Mouse (Mus musculus) right cerebral cortex, adult 2 months (tissue): ENCODE data around the gene Dok5.

Experiments used
- DNase-seq, 2 experiments: peaks; one replicate each; pipeline ENCODE4 v3.0.0; 2021 to 2022; ENCODE audit warnings: low spot score in 2 of 2

Dok5 gene

DNA sequence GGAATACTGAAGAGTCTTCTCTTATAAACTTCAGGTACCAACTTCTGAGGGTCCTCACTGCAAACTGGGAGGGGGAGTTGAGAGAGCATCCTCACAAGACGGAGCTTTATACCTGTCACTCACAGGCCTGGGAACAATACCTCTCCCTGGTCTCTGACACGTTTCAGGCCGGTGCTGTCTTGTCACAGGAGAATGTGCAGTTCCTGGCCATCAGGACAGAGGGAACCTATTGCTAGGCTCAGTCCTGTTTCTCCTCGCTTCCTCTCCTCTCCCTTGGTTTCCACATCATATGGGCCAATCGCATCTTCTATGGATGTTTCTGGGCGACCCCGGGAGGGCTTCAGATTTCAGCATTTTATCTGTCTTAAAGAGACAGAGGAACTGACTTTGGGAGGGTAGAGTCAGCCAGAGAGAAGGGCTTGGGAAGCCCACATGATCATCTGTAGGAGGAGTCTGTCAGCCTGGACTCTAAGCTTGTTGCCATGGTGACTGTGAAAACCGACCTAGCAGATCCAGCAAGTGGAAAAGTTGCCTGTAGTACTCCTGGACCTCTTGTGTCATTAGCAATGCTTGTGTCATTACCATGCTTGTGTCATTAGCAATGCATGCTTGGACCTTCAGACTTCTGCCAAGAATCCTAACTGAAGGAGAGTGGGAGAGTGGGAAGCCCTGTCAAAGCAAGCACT lies 59.9 kb downstream of the Dok5 start:
- no peak for DNase-seq

DNA sequence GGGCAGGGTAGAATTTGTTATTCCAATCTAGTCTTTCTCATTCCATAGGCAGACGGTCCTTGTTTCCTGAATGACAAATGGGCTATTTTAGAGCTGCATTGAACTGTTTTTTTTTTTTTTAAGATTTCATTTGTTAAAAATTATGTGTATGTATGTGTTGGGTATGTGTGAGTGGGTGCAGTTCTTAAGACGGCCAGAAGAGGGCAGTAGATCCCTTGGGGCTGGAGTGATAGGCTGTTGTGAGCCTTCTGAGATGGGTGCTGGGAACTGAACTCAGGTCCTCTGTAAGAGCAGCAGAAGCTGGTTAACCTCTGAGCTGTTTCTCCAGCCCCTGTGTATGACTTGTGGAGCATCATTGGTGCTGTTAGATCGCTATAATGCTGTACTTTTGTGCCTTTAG lies 63.6 kb downstream of the Dok5 start:
- DNase-seq: no peak

DNA sequence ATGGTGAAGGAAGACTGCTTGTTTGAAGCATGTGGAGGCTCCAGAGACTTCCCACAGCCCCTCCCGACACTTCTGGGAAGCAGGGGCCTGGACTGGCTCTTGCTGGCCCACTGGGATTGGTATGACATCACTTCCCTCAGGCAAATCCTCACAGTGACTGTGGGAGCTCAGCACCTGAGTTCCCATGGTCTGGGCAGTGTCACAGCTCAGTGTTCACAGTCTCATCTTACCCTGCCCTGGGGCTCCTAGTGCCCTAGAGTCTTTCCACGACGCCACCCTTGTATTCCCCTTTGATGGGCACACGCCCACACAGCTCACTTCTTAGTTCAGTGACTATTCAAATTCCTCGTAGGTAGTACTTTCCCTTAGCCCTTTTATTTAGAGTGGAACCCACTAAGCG lies 71.4 kb downstream of the Dok5 start:
- DNase-seq: no peak

DNA sequence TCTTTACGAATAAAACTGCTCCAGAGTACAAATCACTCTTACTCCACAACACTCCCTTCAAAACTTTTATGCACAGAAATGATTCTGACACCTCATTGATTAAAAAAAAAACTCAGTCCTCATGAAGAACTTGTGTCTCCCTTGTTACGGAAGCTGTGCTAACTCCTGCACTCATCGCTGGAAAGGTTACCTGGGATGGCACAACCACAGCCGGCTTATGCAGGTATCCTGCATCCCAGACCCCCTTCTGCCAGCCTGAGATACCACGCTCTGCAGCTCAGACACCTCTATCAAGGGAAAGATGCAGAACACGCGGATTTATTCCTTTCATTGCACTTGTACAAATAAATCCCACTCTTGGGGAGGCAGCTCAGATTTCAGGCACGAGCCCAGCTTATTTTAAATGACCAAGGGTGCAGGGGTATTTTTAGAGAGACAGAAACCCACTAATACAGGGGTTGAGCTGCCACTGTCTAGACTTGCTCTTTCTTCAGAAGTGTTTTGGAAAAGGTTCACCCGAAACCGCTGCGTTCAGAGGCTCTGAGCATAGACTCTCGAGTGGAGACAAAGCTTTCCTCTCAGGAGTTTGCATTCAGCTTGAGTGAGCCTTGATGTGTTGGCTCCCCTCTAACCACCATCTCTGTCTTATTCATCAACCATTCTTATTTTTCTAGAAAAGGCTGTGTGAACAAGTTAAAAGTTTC lies 76.1 kb downstream of the Dok5 start:
- DNase-seq: no peak

DNA sequence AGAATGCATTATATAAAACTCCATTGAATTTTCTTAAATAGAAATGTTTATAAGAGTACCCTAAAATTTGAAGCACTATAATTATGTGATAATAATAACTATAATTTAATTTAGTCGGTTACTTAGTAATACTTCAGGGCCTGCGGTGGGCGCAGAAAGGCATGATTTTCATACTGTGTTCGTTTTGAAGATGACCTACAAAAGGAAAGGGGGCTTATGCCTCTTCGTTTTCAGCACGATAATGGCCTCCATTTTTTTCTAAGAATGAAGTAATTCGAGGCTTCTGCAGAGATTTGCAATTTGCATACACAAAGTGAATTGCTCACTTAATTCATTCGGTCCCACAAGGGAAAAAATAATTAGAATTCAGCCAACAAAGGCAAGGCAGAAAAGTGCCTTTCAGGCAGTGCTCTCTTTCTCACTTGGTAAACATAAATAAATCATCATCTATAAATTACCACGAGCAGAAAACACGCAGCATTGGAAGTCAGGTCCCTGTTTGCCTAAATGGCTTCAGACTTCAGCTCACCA lies 76.7 kb downstream of the Dok5 start:
- DNase-seq: no peak

DNA sequence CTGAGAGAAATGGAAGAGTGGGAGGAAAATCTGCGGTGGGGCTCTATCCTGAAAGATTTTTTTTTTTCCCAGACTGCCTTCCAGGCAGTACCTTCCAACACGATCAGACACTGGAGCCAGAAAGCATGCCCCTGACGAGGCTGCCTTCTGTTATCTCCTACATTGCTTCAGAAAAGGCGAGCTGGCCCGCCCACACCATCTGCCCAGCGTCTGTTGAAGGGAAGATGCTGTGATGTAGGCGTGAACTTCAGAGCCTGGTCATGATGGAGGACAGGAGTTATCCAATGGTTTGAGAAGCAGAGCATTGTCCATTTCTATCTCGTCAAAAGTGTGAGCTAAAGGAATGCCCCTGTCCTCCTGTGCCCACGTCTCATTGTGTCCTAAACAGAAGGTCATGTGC lies 79.7 kb downstream of the Dok5 start:
- peak; percentile 64 to 66 for DNase-seq

DNA sequence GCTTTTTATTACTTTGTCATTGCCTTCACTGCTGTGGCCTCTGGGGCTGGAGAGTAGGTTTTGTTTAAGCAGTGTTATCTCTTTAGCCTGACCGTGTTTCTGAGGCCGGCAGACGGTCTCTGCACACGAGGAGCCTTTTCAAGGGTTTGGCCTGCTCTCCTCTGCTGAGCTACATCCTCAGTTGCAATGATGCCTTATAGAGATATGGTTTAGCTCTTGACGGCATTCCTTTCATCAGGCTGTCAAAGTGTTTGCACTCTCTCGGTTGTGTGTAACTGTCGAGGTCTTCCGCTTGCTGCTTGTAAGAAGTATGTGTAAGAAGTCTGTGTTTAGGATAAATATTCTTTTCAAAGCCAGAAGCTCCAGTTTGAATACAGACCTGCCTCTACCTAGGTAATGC lies 84.7 kb downstream of the Dok5 start:
- no peak for DNase-seq

DNA sequence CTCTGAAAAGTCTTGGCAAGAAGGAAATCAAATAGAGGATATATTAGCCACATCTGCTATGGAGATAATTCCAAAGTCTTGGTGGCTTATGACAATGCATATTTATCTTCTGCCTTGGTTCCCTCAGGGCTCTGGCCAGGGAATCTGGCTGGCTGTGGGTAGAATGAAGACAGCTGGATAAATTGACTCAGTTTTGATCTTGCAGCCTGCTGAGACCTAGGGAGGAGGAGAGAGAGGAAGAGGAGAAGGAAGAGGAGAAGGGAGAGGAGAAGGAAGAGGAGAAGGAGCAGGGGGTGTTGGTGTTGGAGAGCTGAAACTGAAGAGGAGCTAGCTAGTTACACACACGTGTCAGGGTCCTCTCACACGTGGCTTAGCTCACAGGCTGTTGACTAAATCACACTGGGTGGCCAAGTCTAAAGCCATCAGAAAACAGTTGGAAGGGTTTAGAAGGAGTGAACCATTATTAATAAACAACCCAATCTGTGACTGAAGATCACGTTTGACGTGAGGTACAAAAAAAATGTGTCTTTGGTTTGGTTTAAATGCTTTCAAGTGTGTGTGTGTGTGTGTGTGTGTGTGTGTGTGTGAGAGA lies 85.6 kb downstream of the Dok5 start:
- no peak for DNase-seq

DNA sequence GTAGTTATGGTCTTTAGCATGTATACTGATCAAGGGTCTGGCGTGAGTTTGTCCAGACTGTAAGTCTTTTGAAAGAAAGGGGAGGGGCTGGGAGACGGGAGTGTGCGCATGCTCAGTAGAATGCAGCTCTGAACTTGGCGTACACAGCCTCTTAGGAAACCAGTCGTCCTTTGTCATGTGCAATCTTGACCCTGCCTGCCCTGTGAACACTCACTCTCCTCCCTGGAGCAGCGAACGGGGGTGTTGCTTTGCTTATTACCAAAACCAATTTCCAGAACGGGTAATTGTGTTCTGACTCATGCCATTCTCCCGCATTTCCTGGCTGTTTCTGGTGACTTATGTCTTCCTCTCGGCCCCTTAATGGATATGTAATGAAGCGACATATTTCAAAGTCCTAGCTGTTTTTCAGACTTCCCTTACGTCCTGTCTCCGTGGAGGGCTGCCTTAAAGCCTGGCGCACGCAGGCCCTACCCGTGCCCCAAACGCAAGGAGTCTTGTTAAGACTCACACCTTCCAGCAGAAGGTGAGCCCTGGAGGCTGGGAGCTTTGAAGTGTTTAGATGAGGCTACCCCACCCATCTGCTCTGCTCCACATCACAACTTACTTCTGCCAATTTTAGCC lies 95.3 kb downstream of the Dok5 start:
- no peak for DNase-seq

DNA sequence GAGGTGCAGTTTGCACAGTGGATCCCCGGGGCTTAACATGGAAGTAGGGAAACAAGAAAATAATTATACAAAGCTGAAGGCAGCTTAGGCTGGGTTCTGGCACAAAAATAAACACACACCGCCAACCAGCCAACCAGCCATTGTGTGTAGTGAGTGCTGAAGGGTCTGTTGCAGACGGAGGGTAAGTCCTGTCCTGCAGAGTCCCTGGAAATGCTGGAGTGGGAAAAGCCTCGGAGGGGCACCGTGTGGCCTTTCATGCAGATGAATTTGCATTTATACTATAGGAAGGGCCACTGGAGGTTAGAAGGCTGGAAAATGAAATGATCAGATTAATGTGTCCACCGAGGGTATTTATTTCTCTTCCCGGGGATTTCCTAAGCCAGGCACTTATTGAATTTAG lies 97.2 kb downstream of the Dok5 start:
- no peak for DNase-seq

DNA sequence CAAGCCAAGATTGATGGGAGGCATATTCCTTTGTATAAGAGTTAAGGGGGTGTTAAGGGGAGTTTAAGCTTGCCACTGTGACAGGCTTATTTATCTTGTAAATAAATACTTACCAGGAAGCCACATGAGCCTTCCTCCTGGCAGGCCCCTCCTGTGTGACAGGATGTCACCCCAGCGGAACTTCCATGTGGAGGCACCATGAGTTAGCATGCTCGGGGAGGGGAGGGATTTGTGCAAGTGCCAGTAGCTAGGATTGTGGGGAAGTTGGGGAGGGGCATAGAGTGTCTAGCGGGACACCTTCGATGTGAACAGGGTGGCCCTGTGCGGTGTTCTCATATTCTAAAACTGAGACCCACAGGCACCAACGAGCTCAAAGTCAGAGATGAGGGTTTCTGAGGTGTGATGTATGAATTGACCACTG lies 97.6 kb downstream of the Dok5 start:
- DNase-seq: no peak

DNA sequence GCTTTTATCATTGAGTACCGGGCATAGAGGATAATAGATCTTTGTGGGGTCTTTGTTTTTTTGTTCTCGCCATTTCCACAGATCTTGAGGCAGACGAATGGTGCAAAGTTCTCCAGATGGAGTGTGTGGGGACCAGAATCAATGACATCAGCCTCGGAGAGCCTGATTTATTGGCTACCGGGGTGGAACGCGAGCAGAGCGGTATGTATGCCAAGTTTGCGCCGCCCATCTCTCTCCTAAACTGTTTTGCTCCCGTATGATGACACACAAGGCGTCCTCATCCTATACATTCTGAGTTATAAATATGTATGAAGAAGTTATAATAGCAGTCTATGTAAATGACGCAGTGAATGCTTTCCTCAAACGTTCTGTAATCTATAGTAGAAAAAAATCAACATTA lies 98.4 kb downstream of the Dok5 start:
- DNase-seq: peak in 1 of 2 experiments; percentile 46

DNA sequence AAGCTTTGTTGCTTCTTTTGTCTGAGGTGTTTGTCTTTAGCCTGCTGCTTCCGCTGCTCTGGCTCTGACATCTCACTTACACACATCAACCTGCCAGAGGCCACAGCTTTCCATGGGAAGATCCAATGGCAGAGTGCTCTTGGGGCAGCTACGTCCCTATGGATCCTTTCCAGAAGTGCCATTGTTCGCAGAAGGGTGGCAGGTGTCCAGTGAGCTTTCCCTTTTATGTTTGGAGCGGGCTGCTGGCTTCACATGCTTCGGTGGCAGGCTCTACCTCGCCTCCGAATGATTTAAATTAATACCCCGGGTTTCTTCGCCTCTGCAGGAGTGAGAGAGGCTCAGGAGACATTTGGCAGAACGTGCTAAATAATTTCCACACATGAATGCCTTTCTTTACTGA lies 105.3 kb downstream of the Dok5 start:
- no peak for DNase-seq

DNA sequence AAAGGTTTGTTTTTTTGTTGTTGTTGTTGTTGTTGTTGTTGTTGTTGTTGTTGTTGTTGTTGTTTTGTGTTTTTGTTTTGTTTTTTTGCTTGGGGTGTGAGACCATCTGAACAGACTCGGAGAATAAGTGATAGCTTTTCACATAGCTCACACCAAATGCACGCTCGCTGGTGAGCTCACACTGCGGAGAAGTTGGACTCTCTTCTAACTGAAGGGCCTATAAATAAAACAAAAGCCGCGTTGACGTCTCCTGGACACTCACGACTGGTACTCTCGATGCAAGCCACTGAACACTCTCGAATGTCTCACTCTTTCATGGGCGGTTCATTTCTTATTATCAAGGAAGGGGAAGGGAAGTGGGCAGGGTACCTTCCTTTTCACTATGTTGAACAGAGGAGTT lies 105.8 kb downstream of the Dok5 start:
- DNase-seq: no peak

DNA sequence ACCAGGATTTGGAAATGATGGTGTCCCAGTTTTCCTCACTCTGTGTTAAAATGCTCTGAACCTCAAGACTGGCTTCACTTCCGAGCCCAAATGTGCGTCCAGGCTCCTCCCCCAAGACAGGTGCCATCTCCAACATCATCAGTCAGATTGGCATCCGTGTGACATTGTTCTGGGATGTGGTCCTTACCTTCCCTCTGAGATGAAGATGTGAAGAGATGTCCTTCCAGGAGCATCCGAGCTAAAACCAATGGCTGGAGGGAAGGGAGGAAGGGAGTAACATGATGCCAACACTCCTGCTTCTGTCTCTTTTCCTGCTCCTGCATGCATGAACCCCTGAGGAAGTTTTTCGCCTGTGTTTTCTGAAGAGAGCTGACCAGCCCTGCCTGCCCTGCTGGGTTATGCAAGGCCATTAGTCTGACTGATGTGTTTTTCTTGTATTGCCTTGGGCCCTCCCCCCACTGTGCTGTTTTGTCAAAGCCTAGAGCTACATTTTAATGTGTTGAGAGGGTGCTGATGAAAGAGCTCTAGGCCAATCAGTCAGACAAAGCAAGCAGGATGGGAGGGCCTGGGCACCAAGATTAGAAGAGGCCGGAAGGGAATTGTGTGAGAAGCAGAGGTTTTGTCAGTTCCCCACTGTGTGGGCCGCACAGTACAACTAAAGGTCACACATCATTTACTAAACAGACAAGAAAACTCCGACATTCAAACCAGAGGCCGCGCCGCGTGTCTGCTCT lies 106.4 kb downstream of the Dok5 start:
- no peak for DNase-seq

DNA sequence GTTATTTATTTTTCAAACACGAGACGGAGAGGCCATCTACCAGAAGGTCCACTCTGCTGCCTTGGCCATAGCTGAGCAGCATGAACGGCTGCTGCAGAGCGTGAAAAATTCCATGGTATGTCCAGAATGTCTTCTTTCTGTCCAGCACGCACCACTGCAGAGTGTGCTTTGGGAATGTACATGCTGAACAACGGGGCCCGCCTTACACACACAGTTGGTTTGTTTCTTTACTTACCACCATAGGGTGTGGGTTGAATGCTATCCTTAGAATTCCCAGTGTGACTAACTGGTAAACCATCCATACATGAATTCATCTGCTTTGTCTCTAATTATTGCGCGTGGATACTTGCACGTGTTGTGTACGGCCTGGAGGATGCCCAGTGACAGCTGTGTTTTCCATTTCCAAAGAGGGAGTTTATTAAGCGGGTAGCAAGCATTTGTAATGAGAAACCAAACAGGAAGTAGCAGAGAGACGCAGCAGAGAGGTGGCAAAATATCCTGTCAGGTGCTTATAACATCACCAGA lies 109.9 kb downstream of the Dok5 start:
- no peak for DNase-seq

DNA sequence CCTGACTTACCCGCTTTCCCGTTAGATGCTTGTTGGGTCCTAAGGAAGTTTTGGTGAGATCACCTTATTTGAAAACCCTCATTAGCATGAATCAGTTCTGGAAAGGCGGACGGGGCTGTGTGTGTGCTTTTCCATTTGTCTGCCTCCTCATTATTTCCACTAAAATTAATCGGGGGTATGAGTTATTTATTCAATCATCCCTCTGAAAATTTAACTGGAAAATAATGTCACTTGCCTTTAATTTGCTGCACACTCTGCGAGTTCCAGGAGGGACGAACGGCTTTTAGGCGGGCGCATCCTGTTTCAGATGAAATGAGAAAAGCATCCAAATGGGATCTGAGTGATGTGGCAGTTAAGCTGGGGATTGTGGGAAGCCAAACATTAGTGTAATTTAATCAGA lies 113.9 kb downstream of the Dok5 start:
- no peak for DNase-seq

DNA sequence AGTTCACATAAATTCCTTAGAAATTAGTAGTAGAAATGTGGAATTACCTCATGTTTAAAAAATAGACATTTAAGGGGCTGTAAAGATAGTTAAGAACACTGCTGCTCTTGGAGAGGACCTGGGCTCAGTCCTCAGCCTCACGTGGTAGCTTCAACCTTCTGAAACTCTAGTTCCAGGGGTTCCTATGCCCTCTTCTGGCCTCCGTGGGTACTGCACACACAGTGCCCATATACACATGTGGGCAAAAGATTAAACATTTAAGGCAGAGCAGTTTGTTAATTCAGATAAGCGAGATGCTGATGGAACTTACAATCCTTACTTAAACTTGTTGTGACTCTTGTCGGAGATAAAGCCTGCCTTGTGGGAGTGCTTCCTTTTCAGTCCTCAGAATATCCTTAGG lies 118.5 kb downstream of the Dok5 start:
- DNase-seq: no peak

DNA sequence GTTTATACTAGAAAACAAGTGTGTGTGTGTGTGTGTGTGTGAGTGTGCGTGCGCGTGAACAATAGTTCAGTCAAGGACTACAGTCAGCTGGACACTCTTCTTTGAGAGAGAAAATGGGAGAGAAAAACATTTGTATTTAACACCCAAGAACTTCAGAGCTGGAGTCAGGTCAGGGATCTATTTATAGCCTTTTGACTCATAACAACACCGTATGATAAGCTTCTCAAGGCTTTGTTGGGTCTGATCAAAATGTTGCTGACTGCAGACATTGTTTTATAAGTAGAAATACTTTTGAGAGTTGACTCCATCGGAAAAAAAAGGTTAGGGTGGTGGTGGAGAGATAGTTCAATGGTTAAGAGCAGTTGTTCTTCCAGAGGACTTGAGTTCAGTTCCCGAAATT lies 120.7 kb downstream of the Dok5 start:
- no peak for DNase-seq

DNA sequence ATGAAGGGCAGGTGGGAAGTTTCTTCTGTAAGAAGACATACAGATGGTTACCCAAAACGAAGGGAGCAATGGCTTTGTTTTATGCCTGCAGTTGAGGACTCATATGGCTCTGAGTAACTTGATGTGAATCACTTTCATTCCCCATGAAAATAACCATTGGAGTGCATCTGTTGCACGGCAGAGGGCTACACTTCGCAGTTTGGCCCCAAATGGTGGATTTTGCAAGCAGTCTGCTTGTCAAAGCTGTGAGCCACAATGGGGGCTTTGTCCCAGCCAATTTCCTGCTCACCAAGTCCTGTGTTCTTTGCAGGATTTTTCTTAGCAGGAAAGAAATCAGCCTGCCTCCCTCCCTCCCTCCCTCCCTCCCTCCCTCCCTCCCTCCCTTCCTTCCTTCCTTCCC lies 123.6 kb downstream of the Dok5 start:
- no peak for DNase-seq

DNA sequence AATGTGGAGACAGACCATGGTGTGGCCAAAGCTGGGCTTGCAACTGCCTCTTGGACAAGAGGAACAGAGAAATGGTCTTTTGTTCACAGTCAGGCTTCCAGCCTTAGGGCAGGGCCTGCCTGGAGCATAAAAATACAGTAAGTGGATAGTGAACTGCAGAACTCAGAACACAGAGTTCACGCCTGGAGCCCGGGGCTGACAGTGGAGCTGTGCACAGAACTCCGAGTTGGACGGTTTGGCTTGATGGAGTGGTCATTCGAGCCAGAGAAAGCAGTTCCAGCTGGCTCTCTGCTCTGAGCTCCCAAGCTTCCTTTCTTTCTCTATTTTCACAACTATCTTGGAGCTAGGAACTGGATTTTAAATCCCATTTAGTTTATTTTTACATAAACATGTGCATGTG lies 124.5 kb downstream of the Dok5 start:
- no peak for DNase-seq

DNA sequence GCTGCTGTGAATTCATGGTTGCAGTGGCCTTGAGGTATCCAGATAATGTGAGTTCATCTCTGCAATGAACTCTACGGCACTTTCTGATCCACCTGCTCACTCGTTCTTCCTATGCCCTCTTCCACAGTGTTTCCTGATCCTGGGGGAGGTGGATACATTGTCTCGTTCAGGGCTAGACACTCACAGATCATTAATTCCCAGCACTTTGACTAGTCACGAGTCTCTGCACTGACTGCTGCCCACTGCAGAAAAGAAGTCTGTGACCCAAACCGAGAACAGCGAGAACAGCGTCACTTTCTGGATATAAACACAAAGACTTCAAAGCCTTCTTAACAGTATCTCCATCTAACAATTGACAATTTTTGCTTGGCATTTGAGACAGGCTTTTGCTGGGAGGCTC lies 125.9 kb downstream of the Dok5 start:
- no peak for DNase-seq
